Mouse (Mus musculus) heart, postnatal 0 days (tissue): Measurements from ENCODE around the gene Kif26b.

Experiments
- CTCF ChIP-seq: IDR thresholded peaks from 2 replicates; pipeline ENCODE4 v1.5.1; 2016; ENCODE audit warnings: antibody characterized with exemption, control low read depth, low read depth
- EP300 ChIP-seq: IDR thresholded peaks from 2 replicates; pipeline ENCODE4 v1.6.1; 2016; ENCODE audit warnings: antibody characterized with exemption, low read depth

GRCm38 (mm10) chr1:178491733-178492132 lies 37.2 kb upstream of the Kif26b start:
- TF ChIP-seq CTCF (no peak), EP300 (no peak)
